In the genomic region with DNA sequence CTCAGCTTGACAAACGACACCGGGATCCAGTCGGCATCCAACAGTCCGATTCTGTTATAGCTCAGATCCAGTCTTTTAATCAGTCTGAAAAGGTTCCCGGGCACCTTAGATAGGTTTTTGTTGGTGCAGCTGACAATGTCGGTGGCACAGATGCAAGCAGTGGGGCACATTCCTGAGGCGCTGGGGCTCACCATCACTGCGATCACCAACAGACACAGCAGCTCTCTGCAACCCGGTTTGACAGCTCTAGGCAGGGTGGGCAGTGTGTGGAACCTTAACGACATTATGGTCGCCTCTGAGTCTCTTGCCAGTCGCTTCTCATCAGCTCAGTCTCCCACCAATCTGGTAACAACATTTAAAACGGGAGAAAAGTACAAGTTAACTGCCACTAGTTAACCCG, we compare ENCODE assay signal across 8 mouse cellular contexts. TPM values are rescaled to one million over a fixed set of nuclear protein-coding genes. Genes with fewer than 3 reads are reported as not detected.
DNase-seq lines count a peak whose midpoint lies in the region; ATAC-seq lines count a peak whose summit lies in the region.

No protein-coding gene starts in this region.

- H3K4me1 ChIP-seq in hindbrain, embryonic 12.5 days = peaks cover 12% of the 10 kb centered on the region

- peak overlapping the region; percentile 84 for H3K4me2 ChIP-seq in hindbrain, embryonic 12.5 days (replicated peaks)

- H3K9ac ChIP-seq in hindbrain, embryonic 12.5 days = no peak overlapping the region

- peak; percentile 91 for DNase-seq in heart, adult 11 months
- no peak for DNase-seq in heart, adult 9 months (ENCODE audit: low spot score in 2 of 2)
- peak; percentile 22 for DNase-seq in Muller cell, postnatal 12 days (ENCODE audit: inconsistent ontology term)
- no peak for DNase-seq in cerebellum, adult 9-10 months
- DNase-seq in thymus, postnatal 10 days (ENCODE audit: low spot score in 2 of 2) = no peak

- 0 out of 2 replicates have a peak, but pooled peaks cover 3% of the 10 kb centered on the region for H3K36me3 ChIP-seq in hindbrain, embryonic 12.5 days

- ATAC-seq in hindbrain, embryonic 12.5 days (ENCODE audit: low FRiP score) = no peak
- ATAC-seq in megakaryocyte-erythroid progenitor cell, adult 5-6 weeks (replicated peaks; ENCODE audit: low FRiP score, low TSS enrichment, poor library complexity, severe bottlenecking) = 0 out of 2 replicates have a peak, but pooled peaks have one; percentile 12
- ATAC-seq in granulocyte monocyte progenitor cell, adult 5-6 weeks (replicated peaks; ENCODE audit: poor library complexity, severe bottlenecking) = no peak

- H3K9me3 ChIP-seq in hindbrain, embryonic 12.5 days (replicated peaks) = no peaks in the 10 kb centered on the region

- WGBS in hindbrain, embryonic 12.5 days = 23% methylated on average over 14 of the region's 14 CpGs

- H3K27me3 ChIP-seq in hindbrain, embryonic 12.5 days = peaks cover 13% of the 10 kb centered on the region; the same call in 1 of the 2 replicates

- peak overlapping the region; percentile 88 for H3K4me3 ChIP-seq in hindbrain, embryonic 12.5 days

- no peak overlapping the region for H3K27ac ChIP-seq in hindbrain, embryonic 12.5 days

RNA-seq across cellular contexts. Expression of a gene that starts 0.7 kb away (rescaled TPM):
- polyA plus RNA-seq in hindbrain, embryonic 12.5 days (2016; fragmentation: Nextera tagmentation; extraction: Ambion mirVana) = 2.7 and 3.5 TPM in 2 replicates
- total RNA-seq in megakaryocyte-erythroid progenitor cell, adult 5-6 weeks (2014; fragmentation: Nextera tagmentation) = 28.5 and 38.6 TPM in 2 replicates
- 5.3 and 6.4 TPM in 2 replicates for total RNA-seq in megakaryocyte-erythroid progenitor cell, adult 5-6 weeks (2017)
- 32.8 and 48.3 TPM in 2 replicates for total RNA-seq in granulocyte monocyte progenitor cell, adult 5-6 weeks (2014; fragmentation: Nextera tagmentation)
- 12.3 and 13.7 TPM in 2 replicates for total RNA-seq in granulocyte monocyte progenitor cell, adult 5-6 weeks (2017)

RNA-seq across cellular contexts. Expression of a gene that starts 0.8 kb away (rescaled TPM):
- polyA plus RNA-seq in hindbrain, embryonic 12.5 days (2016; fragmentation: Nextera tagmentation; extraction: Ambion mirVana) = 8.0 and 9.1 TPM in 2 replicates
- total RNA-seq in megakaryocyte-erythroid progenitor cell, adult 5-6 weeks (2014; fragmentation: Nextera tagmentation) = 11.7 and 15.0 TPM in 2 replicates
- 14.0 and 15.9 TPM in 2 replicates for total RNA-seq in megakaryocyte-erythroid progenitor cell, adult 5-6 weeks (2017)
- 0.79 TPM in 1 of 2 replicates, not detected in the other for total RNA-seq in granulocyte monocyte progenitor cell, adult 5-6 weeks (2014; fragmentation: Nextera tagmentation)
- total RNA-seq in granulocyte monocyte progenitor cell, adult 5-6 weeks (2017) = 0.26 and 1.2 TPM in 2 replicates

Comparison
In these comparisons a context has a peak if more than half of its experiments do, and no peak if none do; other contexts are left out.
1. DNase-seq: peak in heart, adult 11 months (single experiment) and Muller cell, postnatal 12 days (single experiment); none in heart, adult 9 months (0 of 2), cerebellum, adult 9-10 months (single experiment) and thymus, postnatal 10 days (0 of 2).
2. RNA of a gene that starts 0.8 kb away (total RNA-seq): 11.7 to 15.9 TPM in megakaryocyte-erythroid progenitor cell, adult 5-6 weeks; 0.26 to 1.2 TPM in granulocyte monocyte progenitor cell, adult 5-6 weeks; every median in the first group is over 4 times any median in the second.